ENCODE assay signal across 20 mouse cellular contexts in the genomic region with DNA sequence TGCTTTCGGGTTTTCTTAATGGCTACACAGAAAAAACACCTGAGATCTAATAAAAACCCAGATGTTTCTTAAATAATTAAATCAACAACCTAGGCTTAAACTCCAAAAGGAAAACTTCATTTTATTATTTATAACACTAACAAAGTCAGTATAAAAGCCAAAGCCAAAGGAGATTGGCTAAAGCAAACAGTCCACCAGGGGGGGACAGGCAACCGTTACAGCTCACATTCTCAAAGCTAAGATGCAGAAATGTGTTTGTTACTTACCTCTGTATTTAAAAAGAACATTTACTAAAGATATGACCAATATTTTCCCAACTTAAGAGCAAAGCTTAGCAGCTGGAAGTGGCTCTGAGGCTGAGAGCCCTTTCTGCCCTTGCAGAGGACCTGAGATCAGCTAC.
DNase-seq lines count a peak whose midpoint lies in the region; ATAC-seq and TF ChIP-seq lines count a peak whose summit lies in the region.
"Had no signal": no experiment of that assay in that cellular context is flagged by ENCODE, and none has a peak within 500 bp of the region (broad histone marks: within the 10 kb centered on the region; RNA-seq: fewer than 3 reads in every experiment).

No protein-coding gene starts in this region.

- H3K36me3 ChIP-seq in intestine, postnatal 0 days (ENCODE audit: control insufficient read depth, insufficient read depth), result no peaks in the 10 kb centered on the region
- no peaks in the 10 kb centered on the region for H3K36me3 ChIP-seq in intestine, embryonic 15.5 days
- H3K36me3 ChIP-seq in lung, postnatal 0 days (ENCODE audit: insufficient read depth, low read length), result no peaks in the 10 kb centered on the region
- no peaks in the 10 kb centered on the region for H3K36me3 ChIP-seq in stomach, postnatal 0 days (ENCODE audit: control insufficient read depth, insufficient read depth, low read length)
- H3K36me3 ChIP-seq: liver, embryonic 13.5 days had no signal

- peak; percentile 12 for DNase-seq in CD4-positive, CD25-positive, alpha-beta regulatory T cell, adult 2 months (ENCODE audit: low read depth, low spot score)
- DNase-seq in lung, postnatal 0 days (ENCODE audit: low spot score), result peak; percentile 22
- DNase-seq in lung, postnatal 36 days, result no peak
- DNase-seq in stomach, postnatal 0 days (ENCODE audit: low spot score), result no peak
- no peak for DNase-seq in spleen, postnatal 10 days (ENCODE audit: low spot score in 2 of 2)
- DNase-seq: adrenal gland, postnatal 36 days; cerebellum, adult 9-11 months; heart, postnatal 36 days; kidney, adult 18-20 months; liver, embryonic 13.5 days had no signal

- no peaks in the 10 kb centered on the region for H3K4me1 ChIP-seq in intestine, postnatal 0 days (replicated peaks; ENCODE audit: control insufficient read depth, insufficient read depth, low read length)
- H3K4me1 ChIP-seq in intestine, embryonic 15.5 days (replicated peaks), result no peaks in the 10 kb centered on the region
- H3K4me1 ChIP-seq in lung, postnatal 0 days (ENCODE audit: insufficient read depth, low read depth, low read length), result no peaks in the 10 kb centered on the region
- H3K4me1 ChIP-seq in stomach, postnatal 0 days (replicated peaks; ENCODE audit: control insufficient read depth, insufficient read depth), result no peaks in the 10 kb centered on the region
- H3K4me1 ChIP-seq: embryonic facial prominence, embryonic 12.5 days; forebrain, embryonic 13.5 days; hindbrain, embryonic 15.5 days; limb, embryonic 12.5 days had no signal

- TF ChIP-seq EP300 in lung, postnatal 0 days (IDR thresholded peaks at IDR 0.05), result no peak
- no peak for TF ChIP-seq EP300 in stomach, postnatal 0 days (optimal IDR thresholded peaks at IDR 0.05)

- ATAC-seq in CD4-positive, CD25-positive, alpha-beta regulatory T cell, adult 4 months, result no peak
- ATAC-seq in intestine, postnatal 0 days, result no peak
- no peak for ATAC-seq in intestine, embryonic 15.5 days
- ATAC-seq in lung, postnatal 0 days, result no peak
- no peak for ATAC-seq in stomach, postnatal 0 days (ENCODE audit: low FRiP score, low TSS enrichment)
- ATAC-seq: forebrain, embryonic 13.5 days; midbrain, embryonic 16.5 days had no signal

- H3K9me3 ChIP-seq in intestine, postnatal 0 days (ENCODE audit: control insufficient read depth), result no peaks in the 10 kb centered on the region
- H3K9me3 ChIP-seq in intestine, embryonic 15.5 days, result no peaks in the 10 kb centered on the region
- no peaks in the 10 kb centered on the region for H3K9me3 ChIP-seq in lung, postnatal 0 days (ENCODE audit: low read length)
- no peaks in the 10 kb centered on the region for H3K9me3 ChIP-seq in stomach, postnatal 0 days (ENCODE audit: control insufficient read depth, low read length)
- H3K9me3 ChIP-seq: embryonic facial prominence, embryonic 12.5 days; forebrain, embryonic 13.5 days; hindbrain, embryonic 15.5 days; limb, embryonic 12.5 days; liver, embryonic 13.5 days had no signal

- peak; percentile 56 for TF ChIP-seq CTCF in intestine, postnatal 0 days (IDR thresholded peaks at IDR 0.05; ENCODE audit: low read depth)
- TF ChIP-seq CTCF in lung, postnatal 0 days (IDR thresholded peaks at IDR 0.05), result peak; percentile 54
- TF ChIP-seq CTCF in stomach, postnatal 0 days (IDR thresholded peaks at IDR 0.05; ENCODE audit: low read depth), result peak; percentile 67

- H3K9ac ChIP-seq in intestine, postnatal 0 days (ENCODE audit: low read depth, low read length), result no peak overlapping the region
- H3K9ac ChIP-seq in intestine, embryonic 15.5 days, result no peak overlapping the region
- no peak overlapping the region for H3K9ac ChIP-seq in lung, postnatal 0 days (replicated peaks; ENCODE audit: low read depth)
- no peak overlapping the region for H3K9ac ChIP-seq in stomach, postnatal 0 days (ENCODE audit: low read length)
- H3K9ac ChIP-seq: embryonic facial prominence, embryonic 12.5 days; forebrain, embryonic 13.5 days; hindbrain, embryonic 15.5 days; limb, embryonic 12.5 days; liver, embryonic 13.5 days had no signal

- no peaks in the 10 kb centered on the region for H3K27me3 ChIP-seq in intestine, postnatal 0 days (replicated peaks; ENCODE audit: control insufficient read depth, insufficient read depth, low read length)
- H3K27me3 ChIP-seq in intestine, embryonic 15.5 days (replicated peaks), result no peaks in the 10 kb centered on the region
- H3K27me3 ChIP-seq in lung, postnatal 0 days (replicated peaks; ENCODE audit: insufficient read depth, low read length), result no peaks in the 10 kb centered on the region
- no peaks in the 10 kb centered on the region for H3K27me3 ChIP-seq in stomach, postnatal 0 days (ENCODE audit: control insufficient read depth, insufficient read depth, low read length)
- H3K27me3 ChIP-seq: embryonic facial prominence, embryonic 12.5 days; forebrain, embryonic 13.5 days; hindbrain, embryonic 15.5 days; limb, embryonic 12.5 days; liver, embryonic 13.5 days had no signal

- no peak overlapping the region for H3K4me3 ChIP-seq in intestine, postnatal 0 days (ENCODE audit: low read depth, low read length)
- H3K4me3 ChIP-seq in intestine, embryonic 15.5 days (replicated peaks), result no peak overlapping the region
- no peak overlapping the region for H3K4me3 ChIP-seq in lung, postnatal 0 days (ENCODE audit: low read depth, low read length)
- H3K4me3 ChIP-seq in stomach, postnatal 0 days (ENCODE audit: low read depth, low read length), result no peak overlapping the region
- H3K4me3 ChIP-seq: embryonic facial prominence, embryonic 12.5 days; erythroblast, embryonic 14.5 days; forebrain, embryonic 13.5 days; hindbrain, embryonic 15.5 days; limb, embryonic 12.5 days; liver, embryonic 13.5 days had no signal

- no peak overlapping the region for H3K4me2 ChIP-seq in intestine, postnatal 0 days (replicated peaks; ENCODE audit: low read depth)
- no peak overlapping the region for H3K4me2 ChIP-seq in intestine, embryonic 15.5 days (replicated peaks)
- H3K4me2 ChIP-seq in lung, postnatal 0 days (replicated peaks; ENCODE audit: low read depth, low read length), result no peak overlapping the region
- no peak overlapping the region for H3K4me2 ChIP-seq in stomach, postnatal 0 days (replicated peaks; ENCODE audit: low read depth)
- H3K4me2 ChIP-seq: embryonic facial prominence, embryonic 12.5 days; forebrain, embryonic 13.5 days; heart, embryonic 11.5 days; hindbrain, embryonic 15.5 days; limb, embryonic 12.5 days; liver, embryonic 13.5 days had no signal

- H3K27ac ChIP-seq in intestine, postnatal 0 days (ENCODE audit: low read depth, low read length), result no peak overlapping the region
- H3K27ac ChIP-seq in intestine, embryonic 15.5 days, result no peak overlapping the region
- no peak overlapping the region for H3K27ac ChIP-seq in lung, postnatal 0 days (ENCODE audit: low read length)
- no peak overlapping the region for H3K27ac ChIP-seq in stomach, postnatal 0 days (replicated peaks)
- H3K27ac ChIP-seq: embryonic facial prominence, embryonic 12.5 days; forebrain, embryonic 13.5 days; hindbrain, embryonic 15.5 days; limb, embryonic 12.5 days; liver, embryonic 13.5 days had no signal

- WGBS in intestine, postnatal 0 days, result 85% methylated on average over 2 of the region's 2 CpGs
- WGBS in intestine, embryonic 15.5 days, result 84% methylated on average over 2 of the region's 2 CpGs
- 74% methylated on average over 2 of the region's 2 CpGs for WGBS in lung, postnatal 0 days
- WGBS in stomach, postnatal 0 days, result 76% methylated on average over 2 of the region's 2 CpGs

Comparison
In these comparisons a context has a peak if more than half of its experiments do, and no peak if none do; other contexts are left out.
1. DNase-seq: peak in CD4-positive, CD25-positive, alpha-beta regulatory T cell, adult 2 months (single experiment) and lung, postnatal 0 days (single experiment); none in lung, postnatal 36 days (single experiment), stomach, postnatal 0 days (single experiment) and spleen, postnatal 10 days (0 of 2).
2. Peak in every context shown above with its lines, with median percentiles within 50 percentile points of each other: CTCF ChIP-seq.